Mouse (Mus musculus): ENCODE results near the gene Amigo1. TPM values are rescaled to one million over a fixed set of nuclear protein-coding genes. Genes with fewer than 3 reads are reported as not detected.

Gene Amigo1
- polyA plus RNA-seq (2015; fragmentation: Nextera tagmentation; extraction: Ambion mirVana), result 0.83 and 0.98 TPM in 2 replicates

DNA sequence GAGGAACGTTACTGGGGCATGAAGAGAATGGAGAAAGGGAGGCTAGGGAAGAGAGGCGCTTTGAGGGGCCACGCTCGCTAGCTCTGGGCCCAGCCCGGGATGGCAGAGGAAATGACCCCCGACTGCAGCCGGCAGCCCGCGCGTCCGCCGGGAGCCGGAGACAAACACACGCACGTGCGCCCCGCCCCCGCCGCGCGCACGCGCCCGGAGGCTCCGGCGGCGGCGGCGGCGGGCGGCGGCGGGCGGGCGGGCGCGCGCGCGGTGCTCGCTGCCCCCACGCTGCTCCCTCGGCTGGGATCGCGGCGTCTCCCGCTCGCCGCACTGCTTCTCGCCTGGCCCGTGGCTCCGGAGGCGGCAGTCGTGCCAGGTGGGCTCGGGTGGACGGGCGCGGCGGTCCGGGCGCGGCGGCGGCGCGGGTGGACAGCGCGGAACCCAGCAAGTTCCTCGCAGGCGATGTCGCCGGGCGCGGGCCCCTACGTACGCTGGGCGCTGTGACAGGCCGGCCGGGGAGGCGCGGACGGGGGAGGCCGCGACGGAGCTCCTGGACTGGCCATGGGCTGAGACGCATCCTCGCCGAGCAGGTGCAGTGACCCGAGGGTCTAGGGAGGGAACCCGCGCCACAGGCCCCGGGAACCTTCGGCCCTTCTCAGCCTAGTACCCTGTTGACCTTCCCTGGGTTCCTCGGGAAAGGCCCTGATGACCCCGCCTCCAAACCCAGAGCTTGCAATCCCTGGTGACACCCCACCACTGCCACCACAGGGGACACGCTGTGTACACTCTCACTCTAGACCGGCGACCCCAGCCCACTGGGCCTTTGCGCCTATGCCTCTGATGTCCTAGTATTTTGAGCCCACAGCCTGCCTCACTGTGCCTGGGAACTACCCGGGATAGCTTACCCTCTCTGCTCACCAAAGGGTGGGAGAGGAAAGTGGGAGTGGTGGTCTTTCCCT is at the start of gene Amigo1:
Gene Amigo1 (plus strand): TSS at position 238 of the 950 bp plus-strand sequence.

GRCm38 (mm10) chr3:108145534-108146445 is 40.3 kb upstream of the Amigo1 start, which contains the start of gene Gnai3:
Gene Gnai3 (minus strand): TSS chr3:108146146.

GRCm38 (mm10) chr3:108154656-108155055 is 31.5 kb upstream of the Amigo1 start, which contains the start of gene Gpr61:
Gene Gpr61 (minus strand): TSS chr3:108154882.

DNA sequence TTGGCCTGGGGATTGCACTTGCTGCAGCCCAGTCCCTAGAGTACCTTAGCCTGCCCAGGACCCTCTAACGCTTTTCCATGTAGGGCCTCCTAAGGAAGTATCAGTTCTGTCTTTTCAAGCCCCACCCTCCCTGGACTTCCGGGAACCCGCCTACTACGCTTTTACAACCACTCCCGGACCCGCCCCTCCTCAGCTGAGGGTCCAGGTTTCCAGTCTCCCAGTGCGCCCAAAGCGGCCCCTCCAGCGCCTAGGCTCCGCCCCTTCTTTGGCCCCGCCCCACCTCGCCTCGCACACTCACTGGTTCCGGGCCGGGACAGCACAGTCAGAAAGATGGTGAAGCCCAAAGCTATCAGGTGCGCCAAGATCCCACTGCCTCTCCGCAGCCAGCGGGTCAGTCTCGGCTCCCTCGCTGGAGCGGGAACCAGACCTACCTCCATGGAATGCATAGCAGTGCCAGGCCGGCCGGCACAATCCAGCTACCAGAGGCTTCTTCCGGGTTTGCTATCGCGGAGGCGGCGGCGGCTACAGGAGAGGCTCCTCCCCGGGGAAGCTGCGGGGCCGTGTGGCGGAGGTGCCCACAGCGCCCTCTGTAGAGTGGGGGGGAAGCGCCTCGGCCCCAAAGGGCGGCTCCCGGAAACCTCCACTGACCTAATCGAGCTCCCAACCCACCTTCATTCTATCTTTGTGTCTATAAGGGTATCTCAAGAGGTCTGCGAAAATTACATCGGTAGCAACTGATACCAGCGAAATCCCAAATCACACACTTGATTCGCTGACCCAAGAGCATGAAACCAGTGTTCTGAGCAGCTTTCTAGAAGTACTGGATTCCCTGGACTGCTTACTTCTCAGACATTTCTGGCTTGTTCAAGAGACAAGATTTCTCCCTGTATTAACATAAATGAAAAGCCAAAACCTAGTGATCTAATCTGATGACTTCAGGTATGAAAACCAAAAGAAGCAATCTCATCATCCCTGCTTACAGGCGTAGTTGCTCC is 14.5 kb downstream of the Amigo1 start, which contains the start of gene Cyb561d1:
Gene Cyb561d1 (minus strand): TSS at position 884 of the 995 bp plus-strand sequence.

GRCm38 (mm10) chr3:108210771-108211139 is 24.6 kb downstream of the Amigo1 start, which contains the start of gene Atxn7l2:
Gene Atxn7l2 (minus strand): TSS chr3:108210934.

GRCm38 (mm10) chr3:108226558-108227350 is 40.6 kb downstream of the Amigo1 start, which contains the start of gene Sypl2:
Gene Sypl2 (minus strand): TSS chr3:108226648.

Other genes starting within 250 kb of the Amigo1 start
- 0.25 TPM in 2 replicates for gene Gstm6, start 242.6 kb upstream of the Amigo1 start, polyA plus RNA-seq (2015; fragmentation: Nextera tagmentation; extraction: Ambion mirVana)
- not detected in 2 replicates for gene Gstm3, start 217.1 kb upstream of the Amigo1 start, polyA plus RNA-seq (2015; fragmentation: Nextera tagmentation; extraction: Ambion mirVana)
- gene Gstm2, start 199.9 kb upstream of the Amigo1 start, polyA plus RNA-seq (2015; fragmentation: Nextera tagmentation; extraction: Ambion mirVana), result 18.8 and 23.1 TPM in 2 replicates
- gene Gstm1, start 168.4 kb upstream of the Amigo1 start, polyA plus RNA-seq (2015; fragmentation: Nextera tagmentation; extraction: Ambion mirVana), result 46.6 and 66.5 TPM in 2 replicates
- 5.9 and 6.9 TPM in 2 replicates for gene Gstm4, start 141.4 kb upstream of the Amigo1 start, polyA plus RNA-seq (2015; fragmentation: Nextera tagmentation; extraction: Ambion mirVana)
- 40.6 and 41.5 TPM in 2 replicates for gene Ampd2, start 99.7 kb upstream of the Amigo1 start, polyA plus RNA-seq (2015; fragmentation: Nextera tagmentation; extraction: Ambion mirVana)
- 3.2 and 3.3 TPM in 2 replicates for gene Gnat2, start 93.5 kb upstream of the Amigo1 start, polyA plus RNA-seq (2015; fragmentation: Nextera tagmentation; extraction: Ambion mirVana)
- 61.5 and 71.2 TPM in 2 replicates for gene Gnai3, start 40.2 kb upstream of the Amigo1 start, polyA plus RNA-seq (2015; fragmentation: Nextera tagmentation; extraction: Ambion mirVana)
- 0.04 and 0.05 TPM in 2 replicates for gene Gpr61, start 31.5 kb upstream of the Amigo1 start, polyA plus RNA-seq (2015; fragmentation: Nextera tagmentation; extraction: Ambion mirVana)
- 2.8 and 3.6 TPM in 2 replicates for gene Cyb561d1, start 14.9 kb downstream of the Amigo1 start, polyA plus RNA-seq (2015; fragmentation: Nextera tagmentation; extraction: Ambion mirVana)
- 3.7 and 3.9 TPM in 2 replicates for gene Atxn7l2, start 24.6 kb downstream of the Amigo1 start, polyA plus RNA-seq (2015; fragmentation: Nextera tagmentation; extraction: Ambion mirVana)
- gene Sypl2, start 40.3 kb downstream of the Amigo1 start, polyA plus RNA-seq (2015; fragmentation: Nextera tagmentation; extraction: Ambion mirVana), result not detected in 2 replicates
- 216 and 222 TPM in 2 replicates for gene Psma5, start 70.6 kb downstream of the Amigo1 start, polyA plus RNA-seq (2015; fragmentation: Nextera tagmentation; extraction: Ambion mirVana)
- 3.0 and 4.4 TPM in 2 replicates for gene Sort1, start 97.7 kb downstream of the Amigo1 start, polyA plus RNA-seq (2015; fragmentation: Nextera tagmentation; extraction: Ambion mirVana)
- not detected in 2 replicates for gene Mybphl, start 178.6 kb downstream of the Amigo1 start, polyA plus RNA-seq (2015; fragmentation: Nextera tagmentation; extraction: Ambion mirVana)
- 17.4 and 18.8 TPM in 2 replicates for gene Psrc1, start 197.5 kb downstream of the Amigo1 start, polyA plus RNA-seq (2015; fragmentation: Nextera tagmentation; extraction: Ambion mirVana)
- 0.20 and 0.57 TPM in 2 replicates for gene Celsr2, start 229.2 kb downstream of the Amigo1 start, polyA plus RNA-seq (2015; fragmentation: Nextera tagmentation; extraction: Ambion mirVana)